Mouse (Mus musculus): Measurements from ENCODE around the gene Rsph3a. TPM values are rescaled to one million over a fixed set of nuclear protein-coding genes. Genes with fewer than 3 reads are reported as not detected.
"Not testable (repeated sequence)": the region's sequence is repeated elsewhere in the genome, so short reads cannot be mapped to it uniquely, and the experiment has no call there.

Gene Rsph3a
- total RNA-seq, 2 experiments from 2014 or later = 40.8 to 42.8 TPM

DNA sequence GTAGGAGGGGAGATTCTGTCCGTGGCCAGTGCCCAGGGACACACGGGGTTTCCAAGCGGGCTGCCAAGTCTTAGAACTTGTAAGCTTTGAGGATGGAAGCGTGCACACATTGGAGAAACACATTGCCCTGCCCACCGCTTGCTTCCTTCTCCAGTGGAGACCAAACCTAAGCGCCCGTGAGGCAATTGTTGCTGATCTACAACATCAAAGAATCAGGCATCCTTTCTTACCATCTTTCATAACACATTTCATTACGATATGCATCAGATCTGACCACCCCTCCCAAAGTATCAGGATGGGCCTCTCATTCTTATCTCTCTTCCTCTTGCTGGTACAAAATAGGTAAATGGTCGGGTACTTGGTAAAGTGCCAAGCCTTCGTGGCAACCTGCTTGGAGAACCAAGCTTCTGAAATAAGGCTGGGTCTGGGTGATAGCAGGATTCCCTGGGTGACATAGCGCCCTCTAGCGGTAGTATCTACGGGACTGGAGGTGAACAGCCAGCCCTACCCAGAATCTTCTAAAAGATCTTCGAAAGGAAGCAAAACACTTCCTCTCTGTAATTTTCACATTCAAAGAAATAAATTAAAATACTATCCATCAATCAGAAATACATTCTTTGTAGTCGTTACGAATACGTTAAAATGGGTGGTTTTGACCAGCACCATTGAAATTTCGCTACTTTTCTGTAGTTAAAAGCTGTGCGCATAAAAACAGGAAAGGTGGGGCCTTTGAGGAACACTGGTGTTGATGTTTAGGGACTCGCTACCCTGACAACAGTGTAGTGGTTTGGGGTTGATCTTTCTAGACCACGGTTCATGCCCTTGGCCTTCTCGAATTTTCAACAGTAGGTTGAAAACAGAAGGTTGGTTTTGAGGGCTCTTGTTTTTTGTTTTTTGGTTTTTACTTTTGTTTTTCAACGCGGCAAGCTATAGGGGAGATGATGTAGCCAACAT, 17.6 kb upstream of the Rsph3a start:
- intact Hi-C loops (cut with DNase I) = loop anchor here (5.0 kb wide), 1 partner anchor 61 kb away; no protein-coding TSS in a partner anchor
- peak; percentile 67 to 77 for DNase-seq

DNA sequence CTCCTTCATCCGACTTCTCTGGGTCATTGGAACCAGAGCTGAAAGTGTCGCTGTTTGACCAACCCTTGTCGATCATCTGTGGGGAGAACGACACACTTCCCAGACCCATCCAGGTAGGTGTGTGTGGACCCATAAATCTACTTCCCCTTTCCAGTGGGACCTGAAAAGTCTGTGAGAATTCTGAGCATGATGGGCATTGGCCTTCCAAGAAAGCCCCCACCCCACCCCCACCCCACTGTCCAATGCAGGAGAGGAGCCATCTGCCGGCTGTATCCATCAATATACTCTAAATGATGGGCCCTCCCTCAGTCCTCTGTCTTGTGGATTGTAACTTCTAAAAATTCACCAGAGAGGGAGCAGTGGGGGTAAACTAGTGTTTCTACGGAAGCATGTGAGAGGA, 16.8 kb upstream of the Rsph3a start:
- DNase-seq = no peak
- intact Hi-C loops (cut with DNase I) = loop anchor here (5.0 kb wide), 1 partner anchor 61 kb away; no protein-coding TSS in a partner anchor

DNA sequence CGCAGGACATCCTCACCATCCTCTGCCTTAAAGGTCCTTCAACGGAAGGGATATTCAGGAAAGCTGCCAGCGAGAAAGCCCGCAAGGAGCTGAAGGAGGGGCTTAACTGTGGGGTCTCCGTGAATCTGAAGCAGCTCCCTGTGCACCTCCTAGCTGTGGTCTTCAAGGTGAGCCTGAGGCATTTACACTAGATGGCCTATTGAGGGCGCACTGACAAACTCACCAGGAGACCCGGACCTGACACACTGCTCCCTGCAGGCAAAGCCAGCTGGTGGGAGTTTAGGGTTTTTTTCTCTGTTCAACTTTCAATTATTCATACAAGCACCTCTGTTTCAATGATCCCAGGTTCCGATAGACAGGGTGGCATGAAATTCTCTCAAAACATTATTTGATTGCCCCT, 16.1 kb upstream of the Rsph3a start:
- intact Hi-C loops (cut with DNase I) = loop anchor here (5.0 kb wide), 1 partner anchor 62 kb away; no protein-coding TSS in a partner anchor

DNA sequence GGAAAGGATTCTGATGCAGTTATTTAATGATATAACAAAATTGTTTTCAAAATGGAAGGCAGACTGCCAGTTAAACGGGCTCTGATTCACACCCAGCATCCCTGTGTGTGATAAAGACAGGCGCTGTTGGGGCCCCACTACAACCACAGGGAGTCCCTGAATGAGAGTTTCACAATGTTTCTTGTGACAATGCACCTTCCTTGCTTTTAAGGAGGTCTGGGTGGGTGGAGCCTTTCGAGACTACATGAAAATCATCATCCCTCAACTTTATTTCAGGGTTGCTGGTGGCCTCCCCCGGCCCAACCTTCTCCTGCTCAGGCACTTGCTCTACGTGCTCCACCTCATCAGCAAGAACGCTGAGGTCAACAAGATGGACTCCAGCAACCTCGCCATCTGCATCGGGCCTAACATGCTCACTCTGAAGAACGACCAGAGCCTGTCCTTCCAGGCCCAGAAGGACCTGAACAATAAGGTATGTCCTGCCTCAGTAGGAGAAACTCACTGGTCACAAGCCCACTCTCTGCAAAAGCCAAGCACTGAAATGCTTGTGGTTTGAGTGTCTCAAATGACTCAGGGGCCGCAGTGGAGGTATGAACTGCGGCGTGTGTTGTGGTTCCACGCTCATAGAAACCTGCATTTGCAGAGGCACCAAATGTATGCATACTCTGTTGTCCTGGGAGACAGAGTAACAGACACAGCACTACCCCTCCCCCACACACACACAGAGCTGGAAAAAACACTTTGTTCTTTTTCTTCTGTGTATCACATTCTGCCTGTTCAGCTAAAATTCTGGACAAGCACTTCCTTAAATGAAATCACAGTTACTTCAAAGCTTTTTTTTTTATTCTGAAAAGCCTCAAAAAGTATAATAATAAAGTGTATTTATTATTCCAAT, 14.1 kb upstream of the Rsph3a start:
- DNase-seq = no peak
- intact Hi-C loops (cut with DNase I) = no loop called here

More for the DNA sequence above, 16.1 kb upstream of the Rsph3a start:
- DNase-seq = no peak

DNA sequence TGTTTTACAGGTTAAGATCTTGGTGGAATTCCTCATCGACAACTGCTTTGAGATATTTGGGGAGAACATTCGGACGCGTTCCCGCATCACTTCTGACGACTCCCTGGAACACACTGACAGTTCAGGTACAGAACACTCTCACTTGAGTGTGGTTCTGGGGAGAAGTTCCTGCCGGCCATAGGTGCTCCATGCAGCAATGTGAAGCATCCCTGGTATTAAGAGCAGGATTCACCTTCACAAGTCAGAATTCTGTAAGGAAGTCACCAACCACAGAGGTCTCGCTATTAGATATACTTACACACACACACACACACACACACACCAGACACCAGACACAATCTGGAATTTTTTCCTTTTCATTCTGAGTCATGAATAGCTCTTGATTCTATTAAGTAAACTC, 13.3 kb upstream of the Rsph3a start:
- DNase-seq; intact Hi-C loops (cut with DNase I): not testable (repeated sequence)

DNA sequence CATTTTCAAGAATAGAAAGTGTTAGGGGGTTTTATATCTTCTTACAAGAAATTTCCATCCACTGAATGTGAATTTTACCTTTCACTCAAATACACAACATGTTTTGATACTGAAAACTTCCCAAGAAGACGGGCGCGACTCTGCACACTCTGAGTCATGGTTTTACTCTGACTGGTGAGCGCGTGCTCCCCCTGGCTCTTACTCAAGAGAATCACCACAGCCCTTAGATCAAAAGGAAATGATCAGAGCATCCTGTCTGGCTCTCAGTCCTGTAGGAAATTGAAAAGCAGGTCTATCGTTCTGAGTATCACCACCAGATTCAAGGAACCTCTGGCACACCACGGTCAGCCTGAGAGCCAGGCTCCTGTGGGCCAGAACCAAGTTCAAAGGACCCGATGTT, 5.8 kb upstream of the Rsph3a start:
- intact Hi-C loops (cut with DNase I) = no loop called here
- peak; percentile 40 to 45 for DNase-seq

DNA sequence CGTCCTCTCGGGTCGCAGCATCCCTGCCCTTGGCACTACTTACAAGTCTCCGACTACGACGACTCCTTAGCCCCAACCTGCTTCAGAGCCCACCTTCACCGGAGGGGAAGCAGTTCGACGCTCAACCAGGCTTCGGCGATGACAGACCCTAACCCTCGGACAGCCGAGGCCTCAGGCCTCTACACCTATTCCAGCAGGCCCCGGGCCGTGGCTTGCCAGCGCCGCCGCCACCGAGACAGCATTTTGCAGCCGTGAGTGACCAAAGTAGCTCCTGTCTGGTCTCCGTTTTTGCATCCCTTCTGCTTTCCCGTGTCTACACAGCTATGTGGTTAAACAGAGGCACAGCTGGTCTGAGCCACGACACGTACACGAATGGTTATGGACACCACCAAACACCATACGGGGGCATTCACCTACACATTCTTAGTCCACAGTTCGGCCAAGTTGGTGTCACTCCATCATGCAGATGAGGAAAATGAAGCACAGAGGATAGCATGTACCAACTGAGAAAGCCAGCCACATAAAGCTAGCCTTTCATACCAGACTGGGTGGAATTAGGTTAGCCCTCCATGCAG, 726 bp downstream of the Rsph3a start:
- DNase-seq; intact Hi-C loops (cut with DNase I): not testable (repeated sequence)

DNA sequence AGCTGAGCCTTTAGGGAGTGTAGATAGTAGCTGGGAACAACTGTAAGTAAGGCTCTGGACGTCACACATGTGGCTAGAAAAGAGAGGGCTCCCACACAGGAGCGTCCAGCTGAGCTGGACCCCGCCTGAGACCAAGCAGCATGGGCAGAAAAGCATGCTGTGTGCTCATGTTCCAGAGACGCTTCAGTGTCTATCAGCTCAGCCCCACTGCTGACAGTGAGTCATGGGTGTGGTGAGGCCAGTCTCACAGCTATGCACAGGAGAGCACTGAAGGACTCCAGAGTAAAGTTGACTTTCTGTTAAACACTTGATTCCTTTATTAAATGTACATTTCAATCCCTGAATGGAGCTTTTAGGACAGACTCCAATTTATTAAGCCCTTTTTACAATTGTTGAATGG, 5.9 kb downstream of the Rsph3a start:
- intact Hi-C loops (cut with DNase I); DNase-seq: not testable (repeated sequence)

DNA sequence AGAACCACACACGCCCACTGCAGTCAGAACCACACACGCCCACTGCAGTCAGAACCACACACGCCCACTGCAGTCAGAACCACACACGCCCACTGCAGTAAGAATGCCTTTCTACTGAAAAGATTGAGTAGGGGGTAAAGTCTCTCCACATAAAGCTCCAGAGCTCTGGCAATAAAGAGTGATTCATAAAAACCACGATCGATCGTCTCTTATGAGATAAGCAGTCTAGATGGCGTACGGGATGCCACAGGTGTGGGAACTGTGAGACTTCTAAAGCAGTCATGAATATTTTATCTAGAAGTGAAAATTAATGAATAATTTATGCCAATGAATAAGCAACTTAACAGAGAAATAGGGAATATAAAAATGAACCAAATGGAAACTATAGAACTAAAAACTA, 11.8 kb downstream of the Rsph3a start:
- DNase-seq = not testable (repeated sequence)

DNA sequence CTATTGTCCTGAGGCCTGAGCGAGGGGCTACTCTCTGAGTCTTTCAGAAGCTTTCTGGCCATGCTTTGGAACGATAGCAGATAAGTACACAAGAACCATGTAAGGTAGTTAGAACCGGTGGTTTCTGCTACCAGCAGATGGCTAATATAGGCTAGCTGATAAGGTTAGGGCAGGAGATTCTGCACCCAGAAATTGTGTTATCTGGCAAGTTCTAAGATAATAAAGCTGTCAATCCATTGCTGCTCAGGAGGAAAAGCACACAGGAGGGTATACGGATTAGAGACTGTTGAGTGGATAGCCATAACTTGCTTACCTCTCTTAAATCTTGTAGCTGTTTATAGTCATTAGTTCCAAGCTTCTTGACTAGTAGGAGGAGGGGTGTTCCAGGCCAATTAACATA, 17.9 kb downstream of the Rsph3a start:
- intact Hi-C loops (cut with DNase I); DNase-seq: not testable (repeated sequence)

More for the DNA sequence above, 11.8 kb downstream of the Rsph3a start:
- intact Hi-C loops (cut with DNase I) = not testable (repeated sequence)

DNA sequence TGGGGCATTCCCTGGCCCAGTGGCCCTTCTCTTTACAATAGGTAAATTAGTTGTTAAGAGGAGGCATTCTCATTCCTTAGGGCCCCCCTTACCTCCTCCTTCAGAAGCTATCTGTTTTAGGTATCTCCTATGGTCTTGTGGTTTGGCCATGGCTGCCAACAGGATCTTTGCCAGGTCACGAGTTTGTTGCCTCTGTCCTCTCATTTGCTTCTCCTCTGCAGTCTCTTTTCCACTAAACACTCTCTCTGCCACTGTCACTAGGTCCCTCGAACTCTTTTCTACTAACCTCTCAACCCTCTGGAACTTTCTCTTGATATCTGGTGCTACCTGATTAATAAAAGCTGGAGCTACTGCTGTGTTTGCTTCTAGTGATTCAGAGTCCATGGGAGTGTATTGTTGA, 19.0 kb downstream of the Rsph3a start:
- DNase-seq; intact Hi-C loops (cut with DNase I): not testable (repeated sequence)

DNA sequence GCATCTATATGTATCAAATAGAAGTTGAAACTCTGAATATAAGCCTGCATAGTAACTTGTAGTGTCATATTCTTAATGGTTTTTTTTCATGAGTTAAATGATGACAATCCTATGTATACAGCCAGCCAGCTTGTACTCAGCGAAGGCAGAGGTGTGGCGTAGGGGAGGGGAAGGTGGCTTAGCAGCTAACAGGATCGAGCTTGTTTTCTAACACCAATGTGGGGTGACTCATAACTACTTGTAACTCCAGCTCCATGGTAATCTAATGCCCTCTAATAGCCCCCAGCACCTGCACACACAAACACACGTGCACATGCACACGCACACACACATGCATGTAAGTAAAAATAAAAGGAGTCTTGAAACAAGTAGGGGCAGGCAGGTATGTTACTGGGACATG, 23.1 kb downstream of the Rsph3a start:
- intact Hi-C loops (cut with DNase I); DNase-seq: not testable (repeated sequence)

DNA sequence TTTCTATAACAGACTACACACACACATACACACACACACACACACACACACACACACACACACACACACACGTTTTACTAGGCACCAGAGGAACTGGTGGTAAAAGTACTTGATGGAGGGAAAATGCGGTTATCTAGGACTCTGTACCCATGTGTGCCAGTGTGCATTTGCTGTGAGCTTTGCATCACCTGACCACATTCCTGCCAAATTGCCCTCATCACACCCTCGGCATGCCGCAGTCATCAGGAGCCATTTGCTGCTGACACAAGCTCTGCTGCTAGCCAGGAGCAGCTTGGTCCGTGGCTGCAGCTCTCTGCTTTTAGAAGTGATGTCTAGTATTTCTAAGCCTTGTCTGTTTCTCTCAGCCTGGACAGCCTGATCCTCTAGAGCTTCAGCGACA, 24.4 kb downstream of the Rsph3a start:
- intact Hi-C loops (cut with DNase I); DNase-seq: not testable (repeated sequence)

DNA sequence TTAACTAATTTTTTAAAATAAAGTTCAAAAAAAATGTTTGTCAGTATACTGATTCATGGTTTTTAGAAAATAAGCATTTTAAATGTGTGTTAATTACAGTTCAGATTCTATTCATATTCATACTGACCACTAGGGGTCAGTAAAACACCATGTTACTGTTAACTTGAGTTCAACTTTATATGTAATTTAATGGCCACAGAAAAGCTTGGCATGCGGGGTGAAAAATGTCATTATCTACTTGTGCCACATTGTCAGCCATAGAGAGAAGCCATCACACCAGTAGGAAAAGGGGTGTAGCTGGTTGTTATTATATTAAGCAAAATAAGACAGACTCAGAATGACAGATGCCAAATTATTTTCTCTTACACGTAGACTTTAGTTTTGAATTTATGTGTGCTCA, 38.1 kb downstream of the Rsph3a start:
- DNase-seq; intact Hi-C loops (cut with DNase I): not testable (repeated sequence)

DNA sequence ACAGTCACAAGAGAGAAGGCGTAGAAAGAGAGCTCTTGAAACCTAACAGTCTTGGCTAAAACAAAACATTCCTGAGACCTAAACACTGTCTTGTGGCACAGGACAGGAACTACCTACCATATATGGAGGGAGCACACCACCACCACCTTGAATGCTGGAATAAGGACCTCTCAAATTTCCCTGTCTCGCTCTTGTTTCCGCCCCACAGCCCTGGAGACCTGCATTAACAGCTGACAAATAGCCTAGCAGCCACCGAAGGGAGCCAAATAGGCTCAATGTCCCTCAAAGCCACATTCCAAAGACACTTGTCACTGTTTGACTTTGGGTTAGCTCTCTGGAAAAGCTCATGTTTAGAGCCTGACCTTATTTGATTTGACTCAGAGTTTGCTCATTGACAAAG, 40.2 kb downstream of the Rsph3a start:
- intact Hi-C loops (cut with DNase I) = not testable (repeated sequence)
- peak in 1 of 2 experiments; percentile 5 for DNase-seq

DNA sequence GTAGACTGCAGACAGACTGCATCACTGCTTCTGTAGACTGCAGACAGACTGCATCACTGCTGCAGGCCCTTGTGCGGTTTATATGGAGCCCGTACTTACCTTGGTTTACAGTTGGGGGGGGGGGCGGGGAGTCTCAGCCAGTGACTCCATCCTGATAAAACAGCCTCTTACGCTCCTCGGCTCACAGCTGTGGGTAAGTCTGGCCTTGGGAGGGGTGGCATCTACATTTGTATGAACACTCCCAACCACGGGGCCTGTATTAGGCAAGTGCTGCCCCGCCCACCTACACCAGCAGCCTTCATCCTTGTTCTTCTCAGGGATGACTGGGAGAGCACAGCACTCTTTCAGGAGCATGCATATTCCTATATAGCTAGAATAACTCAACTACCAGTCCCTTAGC, 41.6 kb downstream of the Rsph3a start:
- DNase-seq; intact Hi-C loops (cut with DNase I): not testable (repeated sequence)

DNA sequence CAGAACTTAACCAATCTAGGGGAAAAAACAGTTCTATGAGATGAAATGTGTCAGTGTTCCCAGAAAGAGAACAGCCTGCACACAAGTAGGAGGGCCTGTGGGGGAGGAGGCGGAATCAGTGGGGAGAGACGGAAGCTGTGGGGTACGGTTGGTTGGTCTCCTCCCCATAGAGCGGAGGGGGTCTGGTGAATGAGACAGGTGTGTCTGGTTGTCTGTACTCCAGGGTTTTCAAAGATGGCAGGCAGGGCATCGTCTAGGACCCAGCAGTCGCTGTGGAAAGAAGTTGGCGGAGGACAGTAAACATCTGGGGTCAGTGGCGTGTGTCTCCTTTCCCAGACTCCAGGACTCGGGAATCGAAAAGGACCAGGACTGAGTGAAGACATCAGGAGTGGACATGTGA, 57.8 kb downstream of the Rsph3a start:
- intact Hi-C loops (cut with DNase I); DNase-seq: not testable (repeated sequence)

DNA sequence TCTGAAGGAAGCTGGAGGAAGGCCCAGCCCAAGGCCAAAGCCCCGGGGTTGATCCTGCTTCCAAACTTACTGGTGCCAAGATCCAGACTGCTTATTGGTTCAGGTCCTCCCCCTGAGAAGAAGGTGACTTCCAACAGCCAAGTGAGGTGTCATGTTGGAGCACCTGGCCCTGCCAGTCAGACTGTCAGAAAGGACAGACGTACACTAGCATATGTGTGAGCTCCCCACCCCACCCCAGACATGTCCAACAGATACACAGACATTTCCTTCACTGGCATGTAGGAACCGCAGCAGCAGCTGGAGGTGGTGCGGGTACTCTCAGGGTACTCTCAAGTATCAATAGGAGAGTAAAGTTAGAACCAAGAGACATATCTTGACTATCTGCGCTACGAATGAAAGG, 61.4 kb downstream of the Rsph3a start:
- intact Hi-C loops (cut with DNase I); DNase-seq: not testable (repeated sequence)

DNA sequence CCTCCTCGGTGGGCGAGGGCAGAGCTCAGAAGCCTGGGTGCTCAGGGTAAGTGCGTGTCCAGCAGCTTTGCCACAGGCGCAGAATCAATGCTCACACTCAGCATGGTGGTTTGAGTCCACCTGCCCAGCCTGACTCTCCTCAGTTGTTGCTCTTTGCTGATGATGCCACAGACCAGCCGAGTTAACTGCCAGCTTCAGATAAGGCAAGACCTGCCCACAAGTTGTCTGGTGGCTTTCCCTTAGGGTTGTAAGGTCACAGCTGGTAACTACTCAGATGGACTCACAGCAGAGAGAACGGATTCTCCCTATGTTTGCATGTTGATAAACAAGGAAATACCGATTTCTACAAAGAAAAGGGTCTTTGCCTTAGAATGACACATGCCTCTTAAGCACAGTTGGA, 64.2 kb downstream of the Rsph3a start:
- DNase-seq; intact Hi-C loops (cut with DNase I): not testable (repeated sequence)

DNA sequence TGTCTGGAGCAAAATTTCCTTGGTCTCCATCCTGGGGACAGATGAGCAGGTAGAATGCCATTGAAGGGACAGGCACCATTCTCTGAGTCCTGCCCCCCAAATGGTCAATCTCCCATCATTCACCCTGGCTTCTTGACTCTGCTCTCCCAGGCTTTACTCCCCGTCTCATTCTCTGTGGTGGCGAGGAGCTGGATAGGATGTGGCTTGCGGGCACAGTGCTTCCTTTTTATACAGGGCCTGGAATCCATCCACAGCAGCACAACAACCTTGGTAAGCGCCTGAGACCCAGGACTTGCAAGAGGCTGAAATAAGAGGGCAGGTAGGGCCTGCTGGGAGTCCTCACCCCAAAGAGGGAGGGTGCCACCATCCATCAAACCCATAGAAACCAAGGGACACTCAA, 68.6 kb downstream of the Rsph3a start:
- intact Hi-C loops (cut with DNase I); DNase-seq: not testable (repeated sequence)

DNA sequence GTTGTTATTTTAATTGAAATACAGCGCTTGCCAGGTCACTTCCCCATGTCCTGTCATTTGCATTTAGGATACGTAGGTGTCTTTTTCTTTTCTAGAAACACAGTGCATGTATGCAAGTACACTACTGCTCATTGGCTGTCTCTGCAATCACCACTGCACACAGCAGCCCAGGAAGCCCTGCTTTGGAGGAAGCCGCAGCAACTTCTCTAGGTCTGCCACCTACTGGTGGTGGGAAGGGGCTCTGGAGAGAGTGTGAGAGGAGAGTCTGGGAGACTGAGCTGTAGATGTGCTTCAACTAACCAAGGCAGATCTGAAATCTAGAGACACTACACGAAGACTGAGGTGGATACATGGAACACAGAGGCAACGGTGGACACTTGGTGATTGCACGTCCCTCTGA, 77.3 kb downstream of the Rsph3a start:
- DNase-seq; intact Hi-C loops (cut with DNase I): not testable (repeated sequence)

All from heart, postnatal 10 days (tissue).